Mouse (Mus musculus): ENCODE data around the gene Zbtb17. TPM values are rescaled to one million over a fixed set of nuclear protein-coding genes. Genes with fewer than 3 reads are reported as not detected.

Gene Zbtb17
- polyA plus RNA-seq, 1 experiment from 2014 or later, result 42.0 TPM

- Histone ChIP-seq H3K27me3 (ENCODE audit: control insufficient read depth, insufficient read depth, low read length) (no peaks in the 10 kb centered on the region), H3K27ac (replicated peaks; ENCODE audit: low read depth, low read length) (no peak overlapping the region), H3K4me1 (ENCODE audit: control insufficient read depth, insufficient read depth, low read length) (no peaks in the 10 kb centered on the region), H3K4me2 (ENCODE audit: low read length) (no peak overlapping the region), H3K36me3 (ENCODE audit: control insufficient read depth, insufficient read depth, low read length) (peaks cover 66% of the 10 kb centered on the region), H3K9me3 (ENCODE audit: control insufficient read depth, low read length) (no peaks in the 10 kb centered on the region), H3K4me3 (replicated peaks; ENCODE audit: low read depth, low read length) (no peak overlapping the region), H3K9ac (replicated peaks; ENCODE audit: low read length) (no peak overlapping the region)
- ATAC-seq (ENCODE audit: low FRiP score, low TSS enrichment), result no peak
- 96% methylated on average over 9 of the region's 9 CpGs for WGBS
- DNase-seq, result no peak
Observed at GRCm38 (mm10) chr4:141451916-141452450, 7.5 kb downstream of the Zbtb17 start.

GRCm38 (mm10) chr4:141454581-141455350, 10.3 kb downstream of the Zbtb17 start:
- Histone ChIP-seq H3K9ac (replicated peaks; ENCODE audit: low read length) (no peak overlapping the region), H3K4me3 (replicated peaks; ENCODE audit: low read depth, low read length) (no peak overlapping the region), H3K27me3 (ENCODE audit: control insufficient read depth, insufficient read depth, low read length) (no peaks in the 10 kb centered on the region), H3K4me1 (ENCODE audit: control insufficient read depth, insufficient read depth, low read length) (no peaks in the 10 kb centered on the region), H3K27ac (replicated peaks; ENCODE audit: low read depth, low read length) (no peak overlapping the region), H3K36me3 (ENCODE audit: control insufficient read depth, insufficient read depth, low read length) (peaks cover 38% of the 10 kb centered on the region), H3K9me3 (ENCODE audit: control insufficient read depth, low read length) (no peaks in the 10 kb centered on the region), H3K4me2 (ENCODE audit: low read length) (no peak overlapping the region)
- 86% methylated on average over 14 of the region's 14 CpGs for WGBS
- ATAC-seq (ENCODE audit: low FRiP score, low TSS enrichment) (no peak), DNase-seq (no peak)

GRCm38 (mm10) chr4:141455526-141455925, 11.1 kb downstream of the Zbtb17 start:
- H3K4me2 ChIP-seq (ENCODE audit: low read length), result no peak overlapping the region
- ATAC-seq (ENCODE audit: low FRiP score, low TSS enrichment), result no peak
- H3K9ac ChIP-seq (replicated peaks; ENCODE audit: low read length), result no peak overlapping the region
- DNase-seq, result no peak
- WGBS, result 86% methylated on average over 4 of the region's 4 CpGs
- H3K27me3 ChIP-seq (ENCODE audit: control insufficient read depth, insufficient read depth, low read length), result no peaks in the 10 kb centered on the region
- H3K27ac ChIP-seq (replicated peaks; ENCODE audit: low read depth, low read length), result no peak overlapping the region
- H3K4me3 ChIP-seq (replicated peaks; ENCODE audit: low read depth, low read length), result no peak overlapping the region
- no peaks in the 10 kb centered on the region for H3K4me1 ChIP-seq (ENCODE audit: control insufficient read depth, insufficient read depth, low read length)
- no peaks in the 10 kb centered on the region for H3K9me3 ChIP-seq (ENCODE audit: control insufficient read depth, low read length)
- H3K36me3 ChIP-seq (ENCODE audit: control insufficient read depth, insufficient read depth, low read length), result peaks cover 33% of the 10 kb centered on the region

- Histone ChIP-seq H3K9ac (replicated peaks; ENCODE audit: low read length) (no peak overlapping the region), H3K4me1 (ENCODE audit: control insufficient read depth, insufficient read depth, low read length) (0 out of 2 replicates have a peak, but pooled peaks cover 3% of the 10 kb centered on the region), H3K4me2 (ENCODE audit: low read length) (no peak overlapping the region), H3K9me3 (ENCODE audit: control insufficient read depth, low read length) (no peaks in the 10 kb centered on the region), H3K4me3 (replicated peaks; ENCODE audit: low read depth, low read length) (no peak overlapping the region), H3K36me3 (ENCODE audit: control insufficient read depth, insufficient read depth, low read length) (peaks cover 30% of the 10 kb centered on the region), H3K27me3 (ENCODE audit: control insufficient read depth, insufficient read depth, low read length) (no peaks in the 10 kb centered on the region), H3K27ac (replicated peaks; ENCODE audit: low read depth, low read length) (no peak overlapping the region)
- DNase-seq (no peak), ATAC-seq (ENCODE audit: low FRiP score, low TSS enrichment) (no peak)
- WGBS, result 92% methylated on average over 14 of the region's 14 CpGs
Observed at GRCm38 (mm10) chr4:141456193-141456938, 11.9 kb downstream of the Zbtb17 start.

GRCm38 (mm10) chr4:141458236-141458635, 13.8 kb downstream of the Zbtb17 start:
- ATAC-seq (ENCODE audit: low FRiP score, low TSS enrichment) (no peak), DNase-seq (no peak)
- peaks cover 32% of the 10 kb centered on the region for H3K36me3 ChIP-seq (ENCODE audit: control insufficient read depth, insufficient read depth, low read length)
- no peak overlapping the region for H3K9ac ChIP-seq (replicated peaks; ENCODE audit: low read length)
- H3K4me3 ChIP-seq (replicated peaks; ENCODE audit: low read depth, low read length), result no peak overlapping the region
- no peak overlapping the region for H3K4me2 ChIP-seq (ENCODE audit: low read length)
- no peaks in the 10 kb centered on the region for H3K27me3 ChIP-seq (ENCODE audit: control insufficient read depth, insufficient read depth, low read length)
- WGBS, result 16% methylated on average over 7 of the region's 7 CpGs
- H3K27ac ChIP-seq (replicated peaks; ENCODE audit: low read depth, low read length), result no peak overlapping the region
- no peaks in the 10 kb centered on the region for H3K9me3 ChIP-seq (ENCODE audit: control insufficient read depth, low read length)
- H3K4me1 ChIP-seq (ENCODE audit: control insufficient read depth, insufficient read depth, low read length), result 0 out of 2 replicates have a peak, but pooled peaks cover 3% of the 10 kb centered on the region

GRCm38 (mm10) chr4:141458888-141459287, 14.4 kb downstream of the Zbtb17 start:
- H3K27me3 ChIP-seq (ENCODE audit: control insufficient read depth, insufficient read depth, low read length), result no peaks in the 10 kb centered on the region
- no peaks in the 10 kb centered on the region for H3K9me3 ChIP-seq (ENCODE audit: control insufficient read depth, low read length)
- 0 out of 2 replicates have a peak, but pooled peaks cover 3% of the 10 kb centered on the region for H3K4me1 ChIP-seq (ENCODE audit: control insufficient read depth, insufficient read depth, low read length)
- peaks cover 34% of the 10 kb centered on the region for H3K36me3 ChIP-seq (ENCODE audit: control insufficient read depth, insufficient read depth, low read length)
- H3K4me3 ChIP-seq (replicated peaks; ENCODE audit: low read depth, low read length), result no peak overlapping the region
- H3K9ac ChIP-seq (replicated peaks; ENCODE audit: low read length), result no peak overlapping the region
- no peak overlapping the region for H3K27ac ChIP-seq (replicated peaks; ENCODE audit: low read depth, low read length)
- ATAC-seq (ENCODE audit: low FRiP score, low TSS enrichment) (no peak), DNase-seq (no peak)
- 79% methylated on average over 3 of the region's 3 CpGs for WGBS
- H3K4me2 ChIP-seq (ENCODE audit: low read length), result no peak overlapping the region

- 0 out of 2 replicates have a peak, but pooled peaks cover 3% of the 10 kb centered on the region for H3K4me1 ChIP-seq (ENCODE audit: control insufficient read depth, insufficient read depth, low read length)
- no peaks in the 10 kb centered on the region for H3K9me3 ChIP-seq (ENCODE audit: control insufficient read depth, low read length)
- DNase-seq, result no peak
- peaks cover 41% of the 10 kb centered on the region for H3K36me3 ChIP-seq (ENCODE audit: control insufficient read depth, insufficient read depth, low read length)
- ATAC-seq (ENCODE audit: low FRiP score, low TSS enrichment), result no peak
- H3K27ac ChIP-seq (replicated peaks; ENCODE audit: low read depth, low read length), result no peak overlapping the region
- no peak overlapping the region for H3K4me3 ChIP-seq (replicated peaks; ENCODE audit: low read depth, low read length)
- H3K27me3 ChIP-seq (ENCODE audit: control insufficient read depth, insufficient read depth, low read length), result no peaks in the 10 kb centered on the region
- no peak overlapping the region for H3K4me2 ChIP-seq (ENCODE audit: low read length)
- 87% methylated on average over 9 of the region's 9 CpGs for WGBS
- no peak overlapping the region for H3K9ac ChIP-seq (replicated peaks; ENCODE audit: low read length)
Observed at GRCm38 (mm10) chr4:141459766-141460165, 15.3 kb downstream of the Zbtb17 start.

- Histone ChIP-seq H3K4me2 (ENCODE audit: low read length) (no peak overlapping the region), H3K4me3 (replicated peaks; ENCODE audit: low read depth, low read length) (no peak overlapping the region), H3K36me3 (ENCODE audit: control insufficient read depth, insufficient read depth, low read length) (peaks cover 48% of the 10 kb centered on the region), H3K27ac (replicated peaks; ENCODE audit: low read depth, low read length) (no peak overlapping the region), H3K9ac (replicated peaks; ENCODE audit: low read length) (no peak overlapping the region), H3K9me3 (ENCODE audit: control insufficient read depth, low read length) (no peaks in the 10 kb centered on the region), H3K27me3 (ENCODE audit: control insufficient read depth, insufficient read depth, low read length) (no peaks in the 10 kb centered on the region), H3K4me1 (ENCODE audit: control insufficient read depth, insufficient read depth, low read length) (0 out of 2 replicates have a peak, but pooled peaks cover 3% of the 10 kb centered on the region)
- no peak for ATAC-seq (ENCODE audit: low FRiP score, low TSS enrichment)
- no peak for DNase-seq
- 94% methylated on average over 4 of the region's 4 CpGs for WGBS
Observed at GRCm38 (mm10) chr4:141460481-141460880, 16.0 kb downstream of the Zbtb17 start.
